Mouse (Mus musculus) cortical plate, adult 2 months (tissue): ENCODE data around the gene Zscan21. TPM values are rescaled to one million over a fixed set of nuclear protein-coding genes. Genes with fewer than 3 reads are reported as not detected.

ENCODE experiments used
- H3K27ac ChIP-seq: fragments of 200-500 bp; 2 replicates; pipeline ENCODE4 v1.5.1; 2012; ENCODE audit warnings: low read length, control low read depth, inconsistent platforms; ENCODE audit not compliant: insufficient read depth
- H3K4me1 ChIP-seq: fragments of 200-500 bp; 2 replicates; pipeline ENCODE4 v1.6.1; 2011; ENCODE audit warnings: low read length; ENCODE audit not compliant: control insufficient read depth, insufficient read depth
- H3K4me3 ChIP-seq: fragments of 200-500 bp; 2 replicates; pipeline ENCODE4 v1.5.1; 2011; ENCODE audit warnings: mild to moderate bottlenecking, low read length, control low read depth; ENCODE audit not compliant: insufficient read depth
- CTCF ChIP-seq: fragments of 200-500 bp; IDR thresholded peaks from 2 replicates; pipeline ENCODE4 v1.5.1; 2011; ENCODE audit warnings: mild to moderate bottlenecking, control low read depth, low read length; ENCODE audit not compliant: insufficient read depth; ENCODE audit errors: extremely low read depth
- POLR2A ChIP-seq: fragments of 200-500 bp; IDR thresholded peaks from 2 replicates; pipeline ENCODE4 v1.6.1; 2011; ENCODE audit warnings: mild to moderate bottlenecking, low read length, control low read depth; ENCODE audit not compliant: insufficient read depth; ENCODE audit errors: extremely low read depth
- polyA plus RNA-seq: library from polyadenylated mRNA; depleted of rRNA; stranded (reverse); fragments of >200 nt; gene quantifications from 2 replicates; pipeline ENCODE4 v1.2.3, GENCODE M21; 2012

Gene Zscan21
- polyA plus RNA-seq, 1 experiment, result 18.2 TPM

DNA sequence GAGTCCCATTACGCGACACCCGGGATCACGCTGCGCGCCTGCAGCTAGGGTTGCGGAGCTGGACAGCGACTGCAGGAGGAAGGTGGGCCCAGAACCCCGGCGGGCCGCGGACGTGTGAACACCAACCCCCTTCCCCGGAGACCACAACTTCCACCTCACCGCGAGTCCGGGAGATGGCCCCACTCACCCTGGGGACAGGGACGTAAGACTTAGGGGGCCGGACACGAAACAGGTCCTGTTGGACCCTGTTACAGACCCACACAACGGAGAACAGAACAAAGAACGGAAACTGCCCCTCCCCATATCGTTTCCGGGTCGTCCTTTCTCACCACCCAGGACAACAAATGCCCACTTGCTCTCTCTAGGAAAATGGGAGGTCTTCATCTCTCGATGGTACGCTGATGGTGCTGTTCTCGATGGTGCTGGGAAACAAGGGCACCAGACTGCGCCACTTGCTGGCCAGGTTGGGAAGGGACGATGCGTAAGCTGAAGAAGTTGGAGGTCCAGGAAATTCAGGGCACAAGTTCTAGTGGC is 38.8 kb downstream of the Zscan21 start, which contains the start of gene Zfp113:
Zfp113 (minus strand) TSS at position 302 of the 534 bp plus-strand sequence.
- Histone ChIP-seq H3K27ac (peak within 1 kb of the TSS; percentile 22), H3K4me1 (no peaks in the 10 kb centered on the region), H3K4me3 (peak within 1 kb of the TSS; percentile 58)
- TF ChIP-seq POLR2A (peak; percentile 64; the same call in 1 of the 2 replicates), CTCF (peak; percentile 88)

DNA sequence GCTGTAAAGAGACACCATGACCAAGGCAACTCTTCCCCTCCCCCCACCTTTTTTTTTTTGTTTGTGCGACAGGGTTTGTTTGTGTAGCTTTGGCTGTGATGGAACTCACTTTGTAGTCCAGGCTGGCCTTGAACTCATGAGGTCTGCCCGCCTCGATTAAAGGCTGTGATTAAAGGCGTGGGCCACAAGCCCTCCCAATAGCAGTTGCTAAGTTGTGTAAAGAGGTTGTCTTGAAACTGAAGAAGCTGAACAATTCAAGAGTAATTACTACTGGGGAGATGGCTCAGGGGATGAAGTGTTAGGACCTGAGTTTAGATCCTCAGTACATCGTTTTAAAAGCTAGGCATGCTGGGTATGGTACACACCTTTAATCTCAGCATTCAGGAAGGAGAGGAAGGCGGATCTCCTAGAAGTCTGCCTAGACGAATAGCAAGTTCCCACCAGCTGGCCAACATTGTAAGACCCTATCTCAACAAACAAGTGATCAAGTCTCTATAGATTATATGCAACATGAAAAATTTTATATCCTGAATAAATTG is 43.6 kb downstream of the Zscan21 start:
- TF ChIP-seq POLR2A (no peak), CTCF (no peak)
- Histone ChIP-seq H3K4me3 (peak overlapping the region; percentile 87), H3K4me1 (no peaks in the 10 kb centered on the region), H3K27ac (no peak overlapping the region)

DNA sequence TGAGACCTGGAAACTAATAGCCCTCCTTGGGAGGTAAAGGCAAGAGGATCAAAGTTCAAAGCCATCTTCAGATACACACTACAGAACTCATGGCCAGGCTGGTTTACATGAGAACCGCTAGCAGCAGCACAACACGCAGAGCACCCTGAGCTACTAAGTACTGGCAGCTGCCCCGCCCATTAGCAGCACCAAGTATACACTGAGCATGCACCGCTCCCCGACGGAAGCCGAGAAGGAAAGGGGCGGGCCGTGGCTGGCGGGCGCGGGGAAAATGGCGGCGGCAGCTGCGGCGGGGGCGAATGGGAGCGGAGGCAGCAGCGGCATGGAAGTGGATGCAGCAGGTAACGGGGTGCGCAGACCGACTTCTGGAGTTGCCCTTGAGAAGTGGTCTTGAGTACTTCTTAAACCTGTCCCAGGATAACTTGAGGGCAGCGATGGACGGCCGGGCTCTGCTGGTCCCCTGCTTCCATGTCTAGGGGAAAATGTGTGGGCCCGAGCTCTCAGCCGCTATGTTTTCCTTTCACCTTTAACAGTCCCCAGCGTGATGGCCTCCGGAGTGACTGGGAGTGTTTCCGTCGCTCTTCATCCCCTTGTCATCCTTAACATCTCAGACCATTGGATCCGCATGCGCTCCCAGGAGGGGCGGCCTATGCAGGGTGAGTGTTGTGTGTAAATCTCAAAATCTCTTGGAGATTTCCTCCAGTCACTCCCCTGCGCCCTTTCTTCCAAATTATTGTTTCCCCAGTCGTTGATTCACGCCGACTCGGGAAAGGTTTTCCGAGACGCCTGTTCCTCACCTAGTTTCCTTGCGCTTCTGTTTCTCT is 44.4 kb downstream of the Zscan21 start, which contains the start of gene Cops6:
Cops6 (plus strand) TSS at position 230 of the 824 bp plus-strand sequence.
- H3K4me1 ChIP-seq, result no peaks in the 10 kb centered on the region
- peak; percentile 86 for TF ChIP-seq POLR2A
- no peak for TF ChIP-seq CTCF
- H3K27ac ChIP-seq, result 0 out of 2 replicates have a peak within 1 kb of the TSS, but pooled peaks have one; percentile 25
- peak within 1 kb of the TSS; percentile 87 for H3K4me3 ChIP-seq

DNA sequence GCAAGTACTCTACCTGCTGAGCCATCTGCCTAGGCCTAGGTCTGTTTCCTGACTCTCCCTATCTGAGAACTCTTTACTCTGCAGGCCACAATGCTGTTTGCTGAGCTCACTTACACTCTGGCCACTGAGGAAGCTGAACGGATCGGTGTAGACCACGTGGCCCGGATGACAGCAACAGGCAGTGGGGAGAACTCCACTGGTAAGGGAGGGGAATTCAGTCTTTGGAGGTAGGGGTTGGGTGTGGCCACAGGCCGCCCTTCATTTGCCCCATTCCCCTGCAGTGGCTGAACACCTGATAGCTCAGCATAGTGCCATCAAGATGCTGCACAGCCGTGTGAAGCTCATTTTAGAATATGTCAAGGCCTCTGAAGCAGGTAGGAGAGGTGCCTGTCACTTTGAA is 46.3 kb downstream of the Zscan21 start:
- Histone ChIP-seq H3K27ac (no peak overlapping the region), H3K4me1 (no peaks in the 10 kb centered on the region), H3K4me3 (no peak overlapping the region)
- TF ChIP-seq CTCF, result no peak
- TF ChIP-seq POLR2A, result no peak

DNA sequence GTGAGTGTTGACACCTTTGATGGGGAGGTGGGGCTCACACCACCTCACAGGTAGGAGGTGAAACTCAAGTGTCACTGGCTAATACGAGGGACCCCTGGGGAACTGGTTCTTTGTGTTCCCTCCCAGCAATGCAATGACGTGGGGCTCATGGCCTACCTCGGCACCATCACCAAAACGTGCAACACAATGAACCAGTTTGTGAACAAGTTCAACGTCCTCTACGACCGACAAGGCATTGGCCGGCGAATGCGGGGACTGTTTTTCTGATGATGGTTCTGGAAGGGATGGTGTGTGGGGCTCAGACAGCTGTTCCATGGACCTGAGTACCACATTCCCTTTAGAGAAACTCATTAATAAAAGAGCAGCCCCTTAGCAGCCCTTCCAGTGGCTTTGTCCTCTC is 46.9 kb downstream of the Zscan21 start:
- no peak overlapping the region for H3K4me3 ChIP-seq
- no peak overlapping the region for H3K27ac ChIP-seq
- no peak for TF ChIP-seq CTCF
- no peak for TF ChIP-seq POLR2A
- no peaks in the 10 kb centered on the region for H3K4me1 ChIP-seq

DNA sequence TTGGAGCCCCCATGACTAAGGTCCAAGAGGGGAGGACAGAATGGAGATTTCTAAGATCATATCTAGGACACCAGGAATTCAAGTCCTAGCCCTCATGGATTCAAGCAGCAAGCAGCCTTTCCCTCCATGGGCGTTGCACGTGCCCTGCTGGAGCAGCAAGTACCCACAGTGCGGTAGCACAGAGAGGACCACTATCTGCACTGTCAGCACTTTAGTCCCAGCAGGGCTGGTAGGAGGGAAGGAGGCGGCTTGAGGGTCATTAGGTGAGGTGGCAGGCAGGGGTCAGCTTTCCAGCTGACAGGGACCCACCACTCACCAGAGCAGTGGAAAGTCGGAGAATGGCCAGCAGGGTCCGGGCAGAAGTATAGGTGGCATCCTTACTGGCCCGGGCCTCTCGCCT is 48.9 kb downstream of the Zscan21 start:
- Histone ChIP-seq H3K4me1 (no peaks in the 10 kb centered on the region), H3K27ac (no peak overlapping the region), H3K4me3 (no peak overlapping the region)

DNA sequence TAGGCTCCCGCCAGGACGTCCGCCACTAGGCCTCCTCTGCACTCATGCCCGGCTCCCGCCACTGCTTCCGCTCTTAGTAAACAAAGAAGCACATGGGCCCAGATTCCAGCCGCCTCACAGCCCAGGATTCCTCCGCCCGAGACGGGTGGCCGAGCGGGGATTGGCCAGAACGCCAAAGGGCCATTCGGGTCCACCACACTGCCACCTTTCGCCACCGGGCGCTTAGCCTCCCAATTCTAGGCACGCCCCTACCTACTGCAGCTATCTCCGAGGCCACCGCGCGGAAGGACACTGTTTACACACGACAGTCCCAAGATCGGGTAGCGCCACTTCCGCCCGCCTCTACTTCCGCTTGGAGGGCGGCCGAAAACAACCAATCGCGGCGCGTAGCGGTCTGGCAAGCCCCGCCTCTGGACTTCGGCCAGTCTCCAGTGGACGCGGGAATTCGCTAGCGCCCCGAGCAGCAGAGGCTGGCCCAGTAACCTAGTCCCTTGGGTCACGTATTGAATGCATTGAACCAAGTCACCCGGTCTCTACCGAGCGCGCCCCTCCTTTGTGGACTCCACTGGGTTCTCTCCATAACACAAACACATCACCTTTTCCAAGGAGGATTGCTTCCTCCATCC is 54.3 kb downstream of the Zscan21 start:
- TF ChIP-seq POLR2A (peak; percentile 2; the same call in 1 of the 2 replicates), CTCF (no peak)
- Histone ChIP-seq H3K4me1 (no peaks in the 10 kb centered on the region), H3K27ac (peak overlapping the region; percentile 87), H3K4me3 (peak overlapping the region; percentile 68)

More for the DNA sequence above, 48.9 kb downstream of the Zscan21 start:
- TF ChIP-seq POLR2A, result no peak
- no peak for TF ChIP-seq CTCF

DNA sequence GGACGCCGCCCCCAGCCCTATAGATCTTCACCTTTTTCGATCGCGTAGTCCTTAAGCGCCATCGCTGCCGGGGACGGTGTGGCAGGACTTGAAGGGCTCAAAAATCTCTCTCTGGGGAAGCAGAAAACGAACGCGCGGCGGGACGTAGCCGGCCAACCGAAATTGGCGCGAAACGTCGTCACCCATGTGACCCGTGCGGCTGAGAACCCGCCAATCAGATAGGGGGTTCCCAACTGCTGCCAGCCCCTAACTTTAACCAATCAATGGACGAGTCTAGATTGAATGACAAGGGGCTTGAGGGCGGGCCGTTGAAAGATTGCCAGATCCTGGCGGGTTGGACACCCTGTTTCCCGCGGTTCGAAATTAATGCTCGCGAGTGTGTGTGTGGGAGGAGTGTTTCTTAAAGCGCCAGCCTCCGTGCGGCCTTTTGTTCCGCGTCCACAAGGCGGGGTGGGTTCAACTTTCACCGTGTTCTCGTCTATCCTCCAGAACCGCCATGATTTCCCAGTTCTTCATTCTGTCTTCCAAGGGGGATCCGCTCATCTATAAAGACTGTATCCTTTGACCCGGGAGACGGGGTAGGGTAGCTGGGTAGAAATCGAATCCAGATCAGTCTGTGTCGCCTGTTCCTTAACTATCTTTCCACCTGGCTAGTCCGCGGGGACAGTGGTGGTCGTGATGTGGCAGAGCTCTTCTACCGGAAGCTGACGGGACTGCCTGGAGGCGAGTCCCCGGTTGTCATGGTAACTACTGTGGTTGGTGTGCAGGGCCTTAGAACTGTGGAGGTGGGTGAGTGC is 55.2 kb downstream of the Zscan21 start, which contains the start of the genes Ap4m1 and Mcm7:
Ap4m1 (plus strand) TSS at position 308 of the 797 bp plus-strand sequence.
Mcm7 (minus strand) TSS at position 728 of the 797 bp plus-strand sequence.
- H3K4me1 ChIP-seq, result no peaks in the 10 kb centered on the region
- peak within 1 kb of the TSS; percentile 68 for H3K4me3 ChIP-seq
- TF ChIP-seq CTCF (no peak), POLR2A (0 out of 2 replicates have a peak, but pooled peaks have one; percentile 31)
- peak within 1 kb of the TSS; percentile 87 for H3K27ac ChIP-seq
